Mouse (Mus musculus) heart, adult 2 months (tissue): ENCODE measurements around the gene Tigd3. TPM values are rescaled to one million over a fixed set of nuclear protein-coding genes. Genes with fewer than 3 reads are reported as not detected.

ENCODE experiments used
- DNase-seq, 2 experiments: peaks; one replicate each; pipeline ENCODE4 v3.0.0; 2021
- H3K27ac ChIP-seq: fragments of 200-600 bp; 2 replicates; pipeline ENCODE4 v1.8.1; 2022
- H3K27me3 ChIP-seq: fragments of 200-500 bp; 2 replicates; pipeline ENCODE4 v1.6.1; 2012; ENCODE audit warnings: mild to moderate bottlenecking, low read length, inconsistent platforms, mixed read lengths; ENCODE audit not compliant: control insufficient read depth, insufficient read depth
- H3K36me3 ChIP-seq: fragments of 200-500 bp; 2 replicates; pipeline ENCODE4 v1.6.1; 2012; ENCODE audit warnings: low read length, inconsistent platforms; ENCODE audit not compliant: control insufficient read depth, insufficient read depth
- H3K4me1 ChIP-seq: fragments of 200-500 bp; 2 replicates; pipeline ENCODE4 v1.6.1; 2011; ENCODE audit warnings: low read length; ENCODE audit not compliant: control insufficient read depth, insufficient read depth
- H3K4me3 ChIP-seq: fragments of 200-600 bp; 2 replicates; pipeline ENCODE4 v1.8.1; 2022
- H3K79me2 ChIP-seq: fragments of 200-500 bp; replicated peaks from 2 replicates; pipeline ENCODE4 v1.6.1; 2012; ENCODE audit warnings: mild to moderate bottlenecking, inconsistent platforms, low read length, moderate library complexity, mixed read lengths; ENCODE audit not compliant: control insufficient read depth, insufficient read depth
- H3K9ac ChIP-seq: fragments of 200-500 bp; 2 replicates; pipeline ENCODE4 v1.6.1; 2012; ENCODE audit warnings: low read depth, mild to moderate bottlenecking, control low read depth, inconsistent platforms, low read length, mixed read lengths
- CTCF ChIP-seq: fragments of 200-600 bp; IDR thresholded peaks from 2 replicates; pipeline ENCODE4 v1.8.1; 2022; ENCODE audit warnings: antibody characterized with exemption, mild to moderate bottlenecking, moderate library complexity
- EP300 ChIP-seq: fragments of 200-500 bp; IDR thresholded peaks from 2 replicates; pipeline ENCODE4 v1.6.1; 2011; ENCODE audit warnings: low read depth, low read length, control low read depth; ENCODE audit not compliant: insufficient read depth
- POLR2A ChIP-seq: fragments of 200-500 bp; IDR thresholded peaks from 2 replicates; pipeline ENCODE4 v1.6.1; 2011; ENCODE audit warnings: mild to moderate bottlenecking, low read depth, low read length, control low read depth; ENCODE audit not compliant: insufficient read depth
- WGBS: fragments of 180-500 bp; shearing (Covaris S2); methylation state at CpG from one replicate; pipeline ENCODE4 v1.1.7; 2018; 5-methylcytosine and 5-hydroxymethylcytosine counted together
- intact Hi-C: fragments of 180-260 bp; cut with DNase I; formaldehyde crosslinking; loops from one replicate; pipeline ENCODE4 v1.15.1; 2025
- polyA plus RNA-seq: library from polyadenylated mRNA; depleted of rRNA; stranded (reverse); fragments of >200 nt; gene quantifications from 2 replicates; pipeline ENCODE4 v1.2.3, GENCODE M21; 2012
- total RNA-seq, 2 experiments: library from RNA; stranded (reverse); gene quantifications; 2 replicates each; pipeline ENCODE4 v1.2.3; 2021

Gene Tigd3
- total and polyA plus RNA-seq, 3 experiments, result 0.14 to 0.47 (median 0.25) TPM

- peak; percentile 94 to 96 for DNase-seq
- H3K27me3 ChIP-seq, result no peaks in the 10 kb centered on the region
- peaks cover 5% of the 10 kb centered on the region; the same call in 1 of the 2 replicates for H3K36me3 ChIP-seq
- peak overlapping the region; percentile 100 for H3K27ac ChIP-seq
- TF ChIP-seq EP300, result peak; percentile 100
- no peak; the same call in 1 of the 2 replicates for TF ChIP-seq CTCF
- TF ChIP-seq POLR2A, result peak; percentile 78
- H3K4me1 ChIP-seq, result peaks cover 34% of the 10 kb centered on the region
- intact Hi-C loops, result loop anchor here (1.0 to 5.0 kb wide), 2 partner anchors 57 to 123 kb away; partner anchors contain the start of genes Ehbp1l1 and Fam89b
- 7% methylated on average over 11 of the region's 11 CpGs for WGBS
- H3K4me3 ChIP-seq, result peak overlapping the region; percentile 52
- no peaks in the 10 kb centered on the region for H3K79me2 ChIP-seq
- H3K9ac ChIP-seq, result peak overlapping the region; percentile 33
Observed at GRCm38 (mm10) chr19:5849843-5850527, 44.0 kb downstream of the Tigd3 start.

GRCm38 (mm10) chr19:5848826-5849672 is 44.9 kb downstream of the Tigd3 start:
- peak overlapping the region; percentile 75 for H3K9ac ChIP-seq
- H3K79me2 ChIP-seq, result 0 out of 2 replicates have a peak, but pooled peaks cover 1% of the 10 kb centered on the region
- TF ChIP-seq CTCF (peak; percentile 11; the same call in 1 of the 2 replicates), POLR2A (peak; percentile 70), EP300 (peak; percentile 81)
- H3K27ac ChIP-seq, result peak overlapping the region; percentile 100
- peak; percentile 69 to 76 for DNase-seq
- H3K36me3 ChIP-seq, result peaks cover 5% of the 10 kb centered on the region; the same call in 1 of the 2 replicates
- peak overlapping the region; percentile 52 for H3K4me3 ChIP-seq
- WGBS, result 11% methylated on average over 13 of the region's 13 CpGs
- H3K4me1 ChIP-seq, result peaks cover 34% of the 10 kb centered on the region
- intact Hi-C loops, result no loop called here
- no peaks in the 10 kb centered on the region for H3K27me3 ChIP-seq

- Histone ChIP-seq H3K27me3 (no peaks in the 10 kb centered on the region), H3K27ac (peak overlapping the region; percentile 100), H3K4me1 (peaks cover 34% of the 10 kb centered on the region), H3K4me3 (peak overlapping the region; percentile 52), H3K79me2 (0 out of 2 replicates have a peak, but pooled peaks cover 3% of the 10 kb centered on the region), H3K9ac (peak overlapping the region; percentile 75), H3K36me3 (peaks cover 5% of the 10 kb centered on the region; the same call in 1 of the 2 replicates)
- TF ChIP-seq CTCF (no peak), POLR2A (peak; percentile 33), EP300 (0 out of 2 replicates have a peak, but pooled peaks have one; percentile 16)
- 12% methylated on average over 14 of the region's 14 CpGs for WGBS
- peak; percentile 82 to 88 for DNase-seq
- intact Hi-C loops, result no loop called here
Observed at GRCm38 (mm10) chr19:5848032-5848825, 45.7 kb downstream of the Tigd3 start.

GRCm38 (mm10) chr19:5847306-5847796 is 46.6 kb downstream of the Tigd3 start:
- intact Hi-C loops, result no loop called here
- peaks cover 33% of the 10 kb centered on the region for H3K4me1 ChIP-seq

GRCm38 (mm10) chr19:5846557-5847305 is 47.2 kb downstream of the Tigd3 start:
- H3K36me3 ChIP-seq, result peaks cover 9% of the 10 kb centered on the region; the same call in 1 of the 2 replicates
- intact Hi-C loops, result no loop called here
- peak overlapping the region; percentile 52 for H3K4me3 ChIP-seq
- 0 out of 2 replicates have a peak, but pooled peaks cover 3% of the 10 kb centered on the region for H3K79me2 ChIP-seq
- WGBS, result under 1% methylated on average over 16 of the region's 16 CpGs
- peak overlapping the region; percentile 100 for H3K27ac ChIP-seq
- H3K27me3 ChIP-seq, result no peaks in the 10 kb centered on the region
- peak; percentile 93 for TF ChIP-seq POLR2A
- TF ChIP-seq CTCF, result no peak
- TF ChIP-seq EP300, result peak; percentile 97
- H3K9ac ChIP-seq, result peak overlapping the region; percentile 75
- peaks cover 27% of the 10 kb centered on the region for H3K4me1 ChIP-seq
- peak; percentile 86 to 94 for DNase-seq

More at GRCm38 (mm10) chr19:5847306-5847796, 46.6 kb downstream of the Tigd3 start:
- H3K27me3 ChIP-seq, result no peaks in the 10 kb centered on the region
- H3K4me3 ChIP-seq, result peak overlapping the region; percentile 52
- peak overlapping the region; percentile 75 for H3K9ac ChIP-seq
- no peak for TF ChIP-seq CTCF
- H3K36me3 ChIP-seq, result peaks cover 9% of the 10 kb centered on the region; the same call in 1 of the 2 replicates
- peak overlapping the region; percentile 100 for H3K27ac ChIP-seq
- WGBS, result 19% methylated on average over 4 of the region's 4 CpGs
- peak; percentile 56 to 67 for DNase-seq
- 0 out of 2 replicates have a peak, but pooled peaks cover 3% of the 10 kb centered on the region for H3K79me2 ChIP-seq
